Mouse (Mus musculus) embryonic facial prominence, embryonic 14.5 days (tissue): ENCODE measurements around the gene Ogfod3. TPM values are rescaled to one million over a fixed set of nuclear protein-coding genes. Genes with fewer than 3 reads are reported as not detected.

Experiments used
- ATAC-seq: fragments of 200-750 bp; cut with Nextera tagmentation; 2 replicates; pipeline ENCODE4 v1.8.0; 2017; ENCODE audit warnings: low read depth, moderate number of reproducible peaks, moderate TSS enrichment
- DNase-seq: peaks from one replicate; pipeline ENCODE4 v3.0.0-alpha.2; 2015; ENCODE audit warnings: low spot score
- H3K27ac ChIP-seq: fragments of 300-500 bp; sonication (generic); replicated peaks from 2 replicates; pipeline ENCODE4 v1.5.1; 2014; ENCODE audit warnings: low read depth, mild to moderate bottlenecking, low read length, moderate library complexity
- H3K27me3 ChIP-seq: fragments of 300-500 bp; sonication (generic); replicated peaks from 2 replicates; pipeline ENCODE4 v1.6.1; 2014; ENCODE audit warnings: low read length; ENCODE audit not compliant: control insufficient read depth, insufficient read depth
- H3K36me3 ChIP-seq: fragments of 300-500 bp; sonication (generic); 2 replicates; pipeline ENCODE4 v1.6.1; 2014; ENCODE audit warnings: low read length, mixed read lengths; ENCODE audit not compliant: control insufficient read depth, insufficient read depth
- H3K4me1 ChIP-seq: fragments of 300-500 bp; sonication (generic); 2 replicates; pipeline ENCODE4 v1.6.1; 2014; ENCODE audit warnings: antibody characterized with exemption, low read length; ENCODE audit not compliant: control insufficient read depth, insufficient read depth
- H3K4me2 ChIP-seq: fragments of 300-500 bp; sonication (generic); 2 replicates; pipeline ENCODE4 v1.6.1; 2014; ENCODE audit warnings: low read depth, mild to moderate bottlenecking, low read length, moderate library complexity, mixed read lengths
- H3K4me3 ChIP-seq: fragments of 300-500 bp; sonication (generic); 2 replicates; pipeline ENCODE4 v1.5.1; 2014; ENCODE audit warnings: low read depth, mild to moderate bottlenecking, low read length
- H3K9ac ChIP-seq: fragments of 300-500 bp; sonication (generic); 2 replicates; pipeline ENCODE4 v1.6.1; 2014; ENCODE audit warnings: low read depth, mild to moderate bottlenecking, low read length, moderate library complexity, mixed read lengths
- H3K9me3 ChIP-seq: fragments of 300-500 bp; sonication (generic); 2 replicates; pipeline ENCODE4 v1.6.1; 2016; ENCODE audit warnings: low read length; ENCODE audit not compliant: control insufficient read depth
- WGBS: fragments of 180-500 bp; shearing (Covaris S2); extraction: QIAGEN DNeasy Blood & Tissue Kit; methylation state at CpG from one replicate; pipeline ENCODE4 v1.1.7; 2014; 5-methylcytosine and 5-hydroxymethylcytosine counted together
- polyA plus RNA-seq: library from polyadenylated mRNA; unstranded; fragments of >200 nt; fragmentation: Nextera tagmentation; extraction: Ambion mirVana; gene quantifications from 2 replicates; pipeline ENCODE4 v1.2.1, GENCODE M21; 2014

Gene Ogfod3
- 23.4 and 25.4 TPM in 2 replicates for polyA plus RNA-seq

- DNase-seq, result peak; percentile 98
- peak within 1 kb of the TSS; percentile 72 for H3K4me3 ChIP-seq
- peaks cover 4% of the 10 kb centered on the region; the same call in 1 of the 2 replicates for H3K4me1 ChIP-seq
- H3K27ac ChIP-seq, result peak within 1 kb of the TSS; percentile 81
- H3K9ac ChIP-seq, result peak within 1 kb of the TSS; percentile 77
- no peaks in the 10 kb centered on the region for H3K9me3 ChIP-seq
- peak; percentile 99 for ATAC-seq
- H3K27me3 ChIP-seq, result no peaks in the 10 kb centered on the region
- under 1% methylated on average over 45 of the region's 70 CpGs for WGBS
- H3K4me2 ChIP-seq, result peak within 1 kb of the TSS; percentile 69
- H3K36me3 ChIP-seq, result peaks cover 16% of the 10 kb centered on the region; the same call in 1 of the 2 replicates
Measured at GRCm38 (mm10) chr11:121204161-121205006, at the start of gene Ogfod3, which contains the start of gene Hexdc. Gene Ogfod3 (minus strand): TSS chr11:121204711. Gene Hexdc (plus strand): TSS chr11:121204433.

GRCm38 (mm10) chr11:121250196-121250595, 45.7 kb upstream of the Ogfod3 start:
- no peaks in the 10 kb centered on the region for H3K4me1 ChIP-seq
- H3K27me3 ChIP-seq, result no peaks in the 10 kb centered on the region
- H3K9me3 ChIP-seq, result no peaks in the 10 kb centered on the region
- H3K9ac ChIP-seq, result no peak overlapping the region
- H3K4me3 ChIP-seq, result no peak overlapping the region
- ATAC-seq (no peak), DNase-seq (no peak)
- H3K4me2 ChIP-seq, result no peak overlapping the region
- H3K27ac ChIP-seq, result no peak overlapping the region
- peaks cover 99% of the 10 kb centered on the region for H3K36me3 ChIP-seq
- WGBS, result 87% methylated on average over 8 of the region's 8 CpGs

- H3K4me2 ChIP-seq, result no peak overlapping the region
- H3K36me3 ChIP-seq, result peaks cover 57% of the 10 kb centered on the region
- H3K27ac ChIP-seq, result no peak overlapping the region
- H3K4me1 ChIP-seq, result peaks cover 18% of the 10 kb centered on the region
- H3K9ac ChIP-seq, result no peak overlapping the region
- DNase-seq (no peak), ATAC-seq (no peak)
- no peaks in the 10 kb centered on the region for H3K9me3 ChIP-seq
- H3K27me3 ChIP-seq, result no peaks in the 10 kb centered on the region
- no peak overlapping the region for H3K4me3 ChIP-seq
- 98% methylated on average over 2 of the region's 2 CpGs for WGBS
Measured at GRCm38 (mm10) chr11:121239669-121240068, 35.2 kb upstream of the Ogfod3 start.

GRCm38 (mm10) chr11:121237345-121238128, 33.0 kb upstream of the Ogfod3 start:
- Histone ChIP-seq H3K9ac (peak overlapping the region; percentile 84), H3K9me3 (no peaks in the 10 kb centered on the region), H3K4me3 (peak overlapping the region; percentile 75), H3K4me1 (peaks cover 18% of the 10 kb centered on the region), H3K36me3 (peaks cover 37% of the 10 kb centered on the region), H3K4me2 (peak overlapping the region; percentile 64), H3K27ac (peak overlapping the region; percentile 99), H3K27me3 (no peaks in the 10 kb centered on the region)
- 4% methylated on average over 28 of the region's 28 CpGs for WGBS
- ATAC-seq (peak; percentile 24), DNase-seq (peak; percentile 73)

GRCm38 (mm10) chr11:121236564-121237344, 32.2 kb upstream of the Ogfod3 start, which contains the start of gene Narf:
Gene Narf (plus strand): TSS chr11:121237253.
- peak within 1 kb of the TSS; percentile 99 for H3K27ac ChIP-seq
- H3K4me1 ChIP-seq, result peaks cover 18% of the 10 kb centered on the region
- peaks cover 29% of the 10 kb centered on the region for H3K36me3 ChIP-seq
- DNase-seq (peak; percentile 100), ATAC-seq (peak; percentile 99)
- H3K27me3 ChIP-seq, result no peaks in the 10 kb centered on the region
- WGBS, result under 1% methylated on average over 46 of the region's 50 CpGs
- H3K4me3 ChIP-seq, result peak within 1 kb of the TSS; percentile 75
- H3K4me2 ChIP-seq, result peak within 1 kb of the TSS; percentile 64
- H3K9me3 ChIP-seq, result no peaks in the 10 kb centered on the region
- peak within 1 kb of the TSS; percentile 84 for H3K9ac ChIP-seq

GRCm38 (mm10) chr11:121235475-121236238, 31.1 kb upstream of the Ogfod3 start:
- H3K27ac ChIP-seq, result peak overlapping the region; percentile 99
- H3K4me2 ChIP-seq, result peak overlapping the region; percentile 57
- ATAC-seq, result no peak
- peak; percentile 26 for DNase-seq
- peaks cover 18% of the 10 kb centered on the region for H3K4me1 ChIP-seq
- no peaks in the 10 kb centered on the region for H3K9me3 ChIP-seq
- H3K27me3 ChIP-seq, result no peaks in the 10 kb centered on the region
- H3K36me3 ChIP-seq, result peaks cover 18% of the 10 kb centered on the region
- H3K4me3 ChIP-seq, result no peak overlapping the region; the same call in 1 of the 2 replicates
- no peak overlapping the region for H3K9ac ChIP-seq
- WGBS, result 23% methylated on average over 9 of the region's 9 CpGs

GRCm38 (mm10) chr11:121232706-121233105, 28.2 kb upstream of the Ogfod3 start:
- DNase-seq, result no peak
- Histone ChIP-seq H3K27ac (no peak overlapping the region), H3K9me3 (no peaks in the 10 kb centered on the region), H3K4me1 (peaks cover 20% of the 10 kb centered on the region), H3K27me3 (no peaks in the 10 kb centered on the region), H3K36me3 (no peaks in the 10 kb centered on the region), H3K9ac (no peak overlapping the region), H3K4me3 (no peak overlapping the region), H3K4me2 (no peak overlapping the region)
- no peak for ATAC-seq
- WGBS, result 26% methylated on average over 4 of the region's 4 CpGs
